Mouse (Mus musculus) frontal cortex, postnatal 36 days (tissue): Measurements from ENCODE around the gene Pde7b.
"Not testable (repeated sequence)": the region's sequence is repeated elsewhere in the genome, so short reads cannot be mapped to it uniquely, and the experiment has no call there.

ENCODE experiments used
- DNase-seq, 2 experiments: peaks; one replicate each; pipeline ENCODE4 v3.0.0; 2022; ENCODE audit warnings: low spot score in 2 of 2

Gene Pde7b

GRCm38 (mm10) chr10:20550161-20550560 is 174.7 kb downstream of the Pde7b start:
- no peak for DNase-seq

GRCm38 (mm10) chr10:20548833-20549710 is 175.8 kb downstream of the Pde7b start:
- no peak for DNase-seq

- DNase-seq, result peak; percentile 36 to 40
These were observed 176.8 kb downstream of the Pde7b start for GRCm38 (mm10) chr10:20547951-20548551.

GRCm38 (mm10) chr10:20543121-20543520 is 181.8 kb downstream of the Pde7b start:
- no peak for DNase-seq

GRCm38 (mm10) chr10:20533811-20534210 is 191.1 kb downstream of the Pde7b start:
- DNase-seq, result no peak

GRCm38 (mm10) chr10:20531921-20532320 is 193.0 kb downstream of the Pde7b start:
- DNase-seq, result no peak

- peak; percentile 9 to 35 for DNase-seq
These were observed 196.1 kb downstream of the Pde7b start for GRCm38 (mm10) chr10:20528544-20529411.

- no peak for DNase-seq
These were observed 197.1 kb downstream of the Pde7b start for GRCm38 (mm10) chr10:20527737-20528136.

- DNase-seq, result no peak
These were observed 206.4 kb downstream of the Pde7b start for GRCm38 (mm10) chr10:20518529-20518889.

GRCm38 (mm10) chr10:20517756-20518528 is 206.9 kb downstream of the Pde7b start:
- DNase-seq, result not testable (repeated sequence)

- no peak for DNase-seq
These were observed 211.0 kb downstream of the Pde7b start for GRCm38 (mm10) chr10:20513891-20514290.

GRCm38 (mm10) chr10:20513461-20513860 is 211.4 kb downstream of the Pde7b start:
- DNase-seq, result no peak

GRCm38 (mm10) chr10:20509819-20510218 is 215.1 kb downstream of the Pde7b start:
- no peak for DNase-seq

GRCm38 (mm10) chr10:20508497-20508896 is 216.4 kb downstream of the Pde7b start:
- DNase-seq, result no peak

GRCm38 (mm10) chr10:20507732-20508412 is 217.0 kb downstream of the Pde7b start:
- no peak for DNase-seq

GRCm38 (mm10) chr10:20507069-20507468 is 217.8 kb downstream of the Pde7b start:
- no peak for DNase-seq

- no peak for DNase-seq
These were observed 219.4 kb downstream of the Pde7b start for GRCm38 (mm10) chr10:20505454-20505853.

- no peak for DNase-seq
These were observed 220.1 kb downstream of the Pde7b start for GRCm38 (mm10) chr10:20504800-20505199.

GRCm38 (mm10) chr10:20503265-20504025 is 221.4 kb downstream of the Pde7b start:
- DNase-seq, result no peak

- no peak for DNase-seq
These were observed 223.7 kb downstream of the Pde7b start for GRCm38 (mm10) chr10:20501221-20501620.
